Mouse (Mus musculus): Measurements from ENCODE around the gene Fbxo34. TPM values are rescaled to one million over a fixed set of nuclear protein-coding genes. Genes with fewer than 3 reads are reported as not detected.

The Fbxo34 gene
- polyA plus RNA-seq, 1 experiment from 2014 or later = 23.1 TPM

DNA sequence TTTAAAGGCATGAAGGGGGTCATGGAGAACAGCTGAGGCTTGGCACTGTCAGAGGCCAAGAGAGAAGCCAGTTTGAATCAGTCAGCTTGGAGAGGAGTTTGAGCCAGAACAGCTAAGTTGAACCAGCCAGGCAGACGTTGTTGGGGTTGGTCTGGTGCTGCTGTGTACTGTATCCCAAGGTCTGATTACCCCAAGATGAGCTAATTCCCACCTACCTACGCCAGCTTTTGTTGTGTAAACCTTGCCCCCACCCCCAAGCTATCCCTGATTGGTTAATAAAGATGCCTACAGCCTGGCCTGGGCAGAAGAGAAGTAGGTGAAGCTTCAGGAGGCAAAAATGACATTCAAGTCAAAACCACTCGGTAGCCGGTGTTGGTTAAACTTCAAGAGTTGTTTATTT, 27.8 kb upstream of the Fbxo34 start:
- no peak overlapping the region for H3K4me2 ChIP-seq (ENCODE audit: low read length)
- H3K27me3 ChIP-seq (replicated peaks; ENCODE audit: control insufficient read depth, insufficient read depth, low read length) = no peaks in the 10 kb centered on the region
- ATAC-seq = no peak
- no peaks in the 10 kb centered on the region for H3K36me3 ChIP-seq (ENCODE audit: control insufficient read depth, insufficient read depth)
- no peaks in the 10 kb centered on the region for H3K9me3 ChIP-seq (ENCODE audit: control insufficient read depth, low read length)
- H3K9ac ChIP-seq (replicated peaks; ENCODE audit: low read depth, low read length) = no peak overlapping the region
- peaks cover 9% of the 10 kb centered on the region for H3K4me1 ChIP-seq (replicated peaks; ENCODE audit: control insufficient read depth, insufficient read depth, low read length)
- H3K4me3 ChIP-seq (replicated peaks; ENCODE audit: low read length) = no peak overlapping the region
- WGBS = 74% methylated on average over 4 of the region's 4 CpGs
- no peak overlapping the region for H3K27ac ChIP-seq (ENCODE audit: low read length)

DNA sequence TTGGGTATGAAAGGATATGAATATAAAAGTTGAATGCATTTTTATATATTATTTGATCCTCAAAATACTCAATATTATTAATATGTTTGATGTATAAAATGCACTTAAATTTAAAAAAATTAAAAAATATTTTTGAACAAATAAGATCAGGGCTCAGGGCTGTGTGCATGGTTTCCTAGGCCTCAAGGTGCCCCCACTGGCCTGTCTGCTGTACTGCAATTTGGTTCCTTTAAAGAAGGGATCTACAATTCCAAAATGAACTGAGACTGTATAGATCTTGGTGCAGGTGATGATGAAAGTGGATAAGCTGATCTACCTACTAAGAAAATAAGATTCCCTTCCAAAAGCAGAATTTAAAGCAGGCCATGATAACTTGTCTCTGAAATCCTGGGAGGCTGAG, 17.2 kb upstream of the Fbxo34 start:
- Histone ChIP-seq H3K4me2 (ENCODE audit: low read length) (no peak overlapping the region), H3K27ac (ENCODE audit: low read length) (no peak overlapping the region), H3K27me3 (replicated peaks; ENCODE audit: control insufficient read depth, insufficient read depth, low read length) (no peaks in the 10 kb centered on the region), H3K4me1 (replicated peaks; ENCODE audit: control insufficient read depth, insufficient read depth, low read length) (no peaks in the 10 kb centered on the region), H3K36me3 (ENCODE audit: control insufficient read depth, insufficient read depth) (no peaks in the 10 kb centered on the region), H3K4me3 (replicated peaks; ENCODE audit: low read length) (no peak overlapping the region), H3K9ac (replicated peaks; ENCODE audit: low read depth, low read length) (no peak overlapping the region), H3K9me3 (ENCODE audit: control insufficient read depth, low read length) (no peaks in the 10 kb centered on the region)
- ATAC-seq = no peak

DNA sequence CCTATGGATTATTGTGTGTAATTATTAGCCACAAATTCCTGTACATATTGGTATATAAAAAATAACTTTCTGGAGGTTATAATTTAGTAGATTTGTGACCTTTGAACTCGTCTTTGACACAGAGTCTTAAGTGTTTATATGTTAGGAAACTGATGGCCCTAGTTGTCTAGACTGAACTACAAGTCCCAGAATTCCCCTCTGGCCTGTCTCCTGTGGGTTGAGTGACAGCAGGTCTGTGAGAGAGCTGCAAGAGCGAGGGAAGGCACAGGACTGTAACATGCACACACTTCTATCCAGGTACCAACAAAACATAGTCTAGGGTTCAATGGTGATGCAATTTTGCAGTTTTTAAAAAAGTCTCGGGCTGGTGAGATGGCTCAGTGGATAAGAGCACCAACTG, 11.3 kb upstream of the Fbxo34 start:
- peaks cover 7% of the 10 kb centered on the region; the same call in 1 of the 2 replicates for H3K9me3 ChIP-seq (ENCODE audit: control insufficient read depth, low read length)
- 54% methylated on average over 3 of the region's 3 CpGs for WGBS
- no peaks in the 10 kb centered on the region for H3K4me1 ChIP-seq (replicated peaks; ENCODE audit: control insufficient read depth, insufficient read depth, low read length)
- H3K27ac ChIP-seq (ENCODE audit: low read length) = no peak overlapping the region
- no peak overlapping the region for H3K4me3 ChIP-seq (replicated peaks; ENCODE audit: low read length)
- no peak for ATAC-seq
- H3K9ac ChIP-seq (replicated peaks; ENCODE audit: low read depth, low read length) = no peak overlapping the region
- H3K4me2 ChIP-seq (ENCODE audit: low read length) = no peak overlapping the region
- no peaks in the 10 kb centered on the region for H3K27me3 ChIP-seq (replicated peaks; ENCODE audit: control insufficient read depth, insufficient read depth, low read length)
- H3K36me3 ChIP-seq (ENCODE audit: control insufficient read depth, insufficient read depth) = no peaks in the 10 kb centered on the region

DNA sequence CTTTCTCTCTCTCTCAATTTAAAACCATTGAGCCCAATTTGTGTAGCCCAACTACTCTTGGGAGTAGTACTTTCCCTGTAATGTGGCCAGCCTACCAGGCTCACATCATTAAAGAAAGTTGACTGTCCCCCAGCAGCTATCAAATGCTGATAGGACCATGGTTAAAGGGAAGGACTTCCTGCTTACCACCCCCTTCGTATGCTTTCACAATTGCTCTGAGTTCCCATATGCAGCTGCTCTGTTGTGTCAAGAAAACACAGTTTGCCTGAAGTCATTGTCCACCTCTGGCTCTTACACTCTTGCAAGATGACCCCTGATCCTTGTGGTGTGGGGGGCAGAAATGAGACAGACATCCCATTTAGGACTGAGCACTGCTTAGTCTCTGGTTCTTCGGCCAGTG, 5.3 kb upstream of the Fbxo34 start:
- Histone ChIP-seq H3K4me3 (replicated peaks; ENCODE audit: low read length) (no peak overlapping the region), H3K4me2 (ENCODE audit: low read length) (no peak overlapping the region), H3K4me1 (replicated peaks; ENCODE audit: control insufficient read depth, insufficient read depth, low read length) (peaks cover 2% of the 10 kb centered on the region; the same call in 1 of the 2 replicates), H3K9ac (replicated peaks; ENCODE audit: low read depth, low read length) (no peak overlapping the region), H3K9me3 (ENCODE audit: control insufficient read depth, low read length) (peaks cover 7% of the 10 kb centered on the region; the same call in 1 of the 2 replicates), H3K27me3 (replicated peaks; ENCODE audit: control insufficient read depth, insufficient read depth, low read length) (no peaks in the 10 kb centered on the region), H3K36me3 (ENCODE audit: control insufficient read depth, insufficient read depth) (no peaks in the 10 kb centered on the region), H3K27ac (ENCODE audit: low read length) (no peak overlapping the region)
- no peak for ATAC-seq
- 74% methylated on average over 2 of the region's 2 CpGs for WGBS

DNA sequence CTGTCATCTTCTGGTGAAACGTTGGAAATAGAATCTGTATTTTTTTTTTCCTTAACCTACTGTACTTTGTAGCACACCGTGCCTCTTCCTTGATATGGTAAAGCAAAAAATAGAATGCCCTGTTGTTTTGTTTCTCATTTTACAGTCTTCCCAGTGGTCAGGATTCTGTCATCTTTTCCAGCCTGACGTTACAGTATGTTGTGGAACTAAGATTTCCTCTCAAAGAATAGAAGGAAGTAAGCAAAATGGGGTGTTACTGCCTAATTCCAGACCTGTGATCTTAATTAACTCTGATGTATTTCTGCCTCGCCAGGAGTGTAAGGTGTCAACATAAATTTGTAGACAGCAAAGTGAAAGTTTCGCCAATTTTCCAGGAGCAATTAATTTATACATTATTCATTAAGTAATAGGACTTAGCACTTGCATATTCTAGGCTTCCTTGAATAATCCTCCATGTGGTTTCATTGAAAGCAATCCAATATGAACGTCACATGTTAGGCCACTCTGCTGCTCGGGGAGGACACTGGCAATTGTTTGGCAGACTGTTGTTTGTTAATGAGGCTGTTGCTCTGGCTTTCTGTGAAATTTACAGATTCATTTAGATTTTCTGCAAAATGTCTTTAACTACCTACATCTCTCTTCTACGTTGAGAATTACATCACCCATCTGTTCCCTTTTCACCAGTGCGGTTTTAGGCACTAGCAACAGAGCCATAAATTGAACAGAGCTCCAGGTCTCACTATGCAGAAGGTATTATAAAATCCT, 4.7 kb upstream of the Fbxo34 start:
- Histone ChIP-seq H3K9ac (replicated peaks; ENCODE audit: low read depth, low read length) (no peak overlapping the region), H3K4me2 (ENCODE audit: low read length) (no peak overlapping the region), H3K36me3 (ENCODE audit: control insufficient read depth, insufficient read depth) (no peaks in the 10 kb centered on the region), H3K27me3 (replicated peaks; ENCODE audit: control insufficient read depth, insufficient read depth, low read length) (no peaks in the 10 kb centered on the region), H3K9me3 (ENCODE audit: control insufficient read depth, low read length) (peaks cover 2% of the 10 kb centered on the region; the same call in 1 of the 2 replicates), H3K4me3 (replicated peaks; ENCODE audit: low read length) (no peak overlapping the region), H3K27ac (ENCODE audit: low read length) (no peak overlapping the region), H3K4me1 (replicated peaks; ENCODE audit: control insufficient read depth, insufficient read depth, low read length) (peaks cover 2% of the 10 kb centered on the region; the same call in 1 of the 2 replicates)
- peak; percentile 80 for ATAC-seq
- 37% methylated on average over 9 of the region's 9 CpGs for WGBS

DNA sequence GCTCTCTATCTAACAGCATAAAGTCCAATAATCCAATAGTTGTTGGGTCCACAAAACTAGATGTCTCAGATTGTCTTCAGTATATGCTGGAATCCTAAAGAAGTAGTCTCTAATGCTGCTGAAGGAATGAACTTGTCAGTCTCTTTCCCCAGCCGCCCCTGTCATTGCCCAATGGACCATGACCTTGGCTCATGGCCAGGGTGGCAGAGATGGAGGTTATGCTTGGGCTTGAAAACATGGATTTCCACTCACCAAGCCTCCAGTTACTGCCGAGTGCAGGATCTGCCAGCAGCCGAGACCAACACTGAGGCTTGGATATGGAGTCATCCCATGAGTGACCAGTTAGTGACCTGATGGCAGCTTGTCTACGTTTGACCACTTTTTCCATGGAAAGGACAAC, 9.3 kb downstream of the Fbxo34 start:
- Histone ChIP-seq H3K27me3 (replicated peaks; ENCODE audit: control insufficient read depth, insufficient read depth, low read length) (no peaks in the 10 kb centered on the region), H3K4me3 (replicated peaks; ENCODE audit: low read length) (no peak overlapping the region), H3K9me3 (ENCODE audit: control insufficient read depth, low read length) (no peaks in the 10 kb centered on the region), H3K9ac (replicated peaks; ENCODE audit: low read depth, low read length) (no peak overlapping the region), H3K4me1 (replicated peaks; ENCODE audit: control insufficient read depth, insufficient read depth, low read length) (no peaks in the 10 kb centered on the region), H3K36me3 (ENCODE audit: control insufficient read depth, insufficient read depth) (no peaks in the 10 kb centered on the region), H3K4me2 (ENCODE audit: low read length) (no peak overlapping the region), H3K27ac (ENCODE audit: low read length) (no peak overlapping the region)
- no peak for ATAC-seq
- WGBS = 80% methylated on average over 4 of the region's 4 CpGs

DNA sequence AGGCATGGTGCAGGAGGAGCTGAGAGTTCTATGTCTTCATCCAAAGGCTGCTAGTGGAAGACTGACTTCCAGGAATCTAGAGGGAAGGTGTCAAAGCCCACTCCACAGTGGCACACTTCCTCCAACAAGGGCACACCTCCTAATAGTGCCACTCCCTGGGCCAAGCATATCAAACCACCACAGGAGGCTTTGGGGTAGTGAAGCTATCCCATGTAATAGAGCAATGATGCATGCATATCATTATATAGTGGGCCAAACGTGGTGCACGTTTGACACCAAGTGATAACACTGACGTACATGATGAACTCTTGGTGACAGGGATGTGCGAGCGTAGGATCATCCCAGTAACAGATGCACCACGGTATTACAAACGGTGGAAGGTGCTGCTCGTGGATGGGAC, 11.8 kb downstream of the Fbxo34 start:
- Histone ChIP-seq H3K4me3 (replicated peaks; ENCODE audit: low read length) (no peak overlapping the region), H3K36me3 (ENCODE audit: control insufficient read depth, insufficient read depth) (no peaks in the 10 kb centered on the region), H3K4me2 (ENCODE audit: low read length) (no peak overlapping the region), H3K4me1 (replicated peaks; ENCODE audit: control insufficient read depth, insufficient read depth, low read length) (no peaks in the 10 kb centered on the region), H3K27ac (ENCODE audit: low read length) (no peak overlapping the region), H3K9me3 (ENCODE audit: control insufficient read depth, low read length) (no peaks in the 10 kb centered on the region), H3K27me3 (replicated peaks; ENCODE audit: control insufficient read depth, insufficient read depth, low read length) (no peaks in the 10 kb centered on the region), H3K9ac (replicated peaks; ENCODE audit: low read depth, low read length) (no peak overlapping the region)
- WGBS = 86% methylated on average over 8 of the region's 8 CpGs
- ATAC-seq = no peak

DNA sequence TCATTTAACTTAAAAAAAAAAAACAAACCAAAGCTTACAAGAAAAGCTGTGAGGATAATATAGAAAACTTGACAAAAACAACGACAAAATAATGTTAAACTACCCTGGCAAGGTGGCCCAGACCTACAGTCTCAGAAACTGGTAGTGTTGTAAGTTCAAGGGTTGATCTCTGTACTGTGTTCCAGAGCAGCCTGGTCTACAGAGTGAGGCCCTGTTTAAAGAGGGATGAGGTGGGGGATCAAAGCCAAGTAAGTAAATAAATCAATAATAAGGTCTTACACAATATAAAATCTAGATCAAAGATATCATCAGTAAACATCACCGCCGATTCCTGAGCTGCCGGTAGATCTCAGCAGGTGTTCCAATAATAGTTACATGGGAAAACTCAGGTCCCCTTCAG, 12.2 kb downstream of the Fbxo34 start:
- H3K36me3 ChIP-seq (ENCODE audit: control insufficient read depth, insufficient read depth) = no peaks in the 10 kb centered on the region
- no peak overlapping the region for H3K4me3 ChIP-seq (replicated peaks; ENCODE audit: low read length)
- H3K4me2 ChIP-seq (ENCODE audit: low read length) = no peak overlapping the region
- WGBS = 88% methylated on average over 4 of the region's 4 CpGs
- no peaks in the 10 kb centered on the region for H3K9me3 ChIP-seq (ENCODE audit: control insufficient read depth, low read length)
- H3K9ac ChIP-seq (replicated peaks; ENCODE audit: low read depth, low read length) = no peak overlapping the region
- H3K27me3 ChIP-seq (replicated peaks; ENCODE audit: control insufficient read depth, insufficient read depth, low read length) = no peaks in the 10 kb centered on the region
- H3K27ac ChIP-seq (ENCODE audit: low read length) = no peak overlapping the region
- no peaks in the 10 kb centered on the region for H3K4me1 ChIP-seq (replicated peaks; ENCODE audit: control insufficient read depth, insufficient read depth, low read length)
- ATAC-seq = no peak

DNA sequence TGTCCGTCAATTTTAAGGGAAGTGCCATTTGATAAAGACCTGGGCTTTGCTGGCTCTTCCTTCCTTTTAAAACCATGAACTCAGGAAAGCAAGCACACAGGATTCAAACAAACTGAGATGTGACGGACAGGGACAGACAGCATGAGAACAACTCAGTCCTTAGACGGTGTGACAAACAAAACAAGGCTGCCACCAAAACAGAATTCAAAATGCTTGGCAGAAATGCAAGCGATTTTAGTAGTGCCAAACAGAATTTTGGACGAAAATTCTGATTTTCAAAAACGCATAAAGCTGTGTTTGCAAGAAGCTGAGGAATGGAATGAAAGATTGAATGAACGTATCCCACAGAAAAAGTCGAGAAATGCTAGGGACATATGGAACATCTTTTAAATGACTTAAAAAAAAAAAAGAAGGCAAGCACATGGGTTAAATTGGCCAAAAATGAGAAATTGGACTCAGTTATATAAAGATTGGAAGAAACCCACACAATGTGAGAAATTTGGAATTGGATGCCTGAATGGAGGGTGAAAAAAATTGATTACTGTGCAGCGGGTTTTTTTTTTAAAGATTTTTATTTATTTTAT, 12.7 kb downstream of the Fbxo34 start:
- Histone ChIP-seq H3K4me1 (replicated peaks; ENCODE audit: control insufficient read depth, insufficient read depth, low read length) (no peaks in the 10 kb centered on the region), H3K36me3 (ENCODE audit: control insufficient read depth, insufficient read depth) (no peaks in the 10 kb centered on the region), H3K4me2 (ENCODE audit: low read length) (no peak overlapping the region), H3K27ac (ENCODE audit: low read length) (no peak overlapping the region), H3K27me3 (replicated peaks; ENCODE audit: control insufficient read depth, insufficient read depth, low read length) (no peaks in the 10 kb centered on the region), H3K9me3 (ENCODE audit: control insufficient read depth, low read length) (no peaks in the 10 kb centered on the region), H3K9ac (replicated peaks; ENCODE audit: low read depth, low read length) (no peak overlapping the region), H3K4me3 (replicated peaks; ENCODE audit: low read length) (no peak overlapping the region)
- WGBS = 62% methylated on average over 9 of the region's 9 CpGs
- ATAC-seq = peak; percentile 65

Measured in forebrain, embryonic 16.5 days (tissue).